Mouse (Mus musculus): ENCODE measurements around the gene Ucma.

- TF ChIP-seq CTCF (IDR thresholded peaks at IDR 0.05; ENCODE audit: insufficient read depth, low read depth, low read length) = no peak
- TF ChIP-seq POLR2A (IDR thresholded peaks at IDR 0.05; ENCODE audit: insufficient read depth, low read depth, low read length) = no peak
These were observed 57.9 kb downstream of the Ucma start for GRCm38 (mm10) chr2:5033546-5034420.
